Mouse (Mus musculus): ENCODE measurements at regions not wholly inside any gene's neighbourhood (a gene's known extent, or its start where the extent isn't known, plus 50 kb on each side); places are given as distances from the start of the nearest gene placed in this dataset.

DNA sequence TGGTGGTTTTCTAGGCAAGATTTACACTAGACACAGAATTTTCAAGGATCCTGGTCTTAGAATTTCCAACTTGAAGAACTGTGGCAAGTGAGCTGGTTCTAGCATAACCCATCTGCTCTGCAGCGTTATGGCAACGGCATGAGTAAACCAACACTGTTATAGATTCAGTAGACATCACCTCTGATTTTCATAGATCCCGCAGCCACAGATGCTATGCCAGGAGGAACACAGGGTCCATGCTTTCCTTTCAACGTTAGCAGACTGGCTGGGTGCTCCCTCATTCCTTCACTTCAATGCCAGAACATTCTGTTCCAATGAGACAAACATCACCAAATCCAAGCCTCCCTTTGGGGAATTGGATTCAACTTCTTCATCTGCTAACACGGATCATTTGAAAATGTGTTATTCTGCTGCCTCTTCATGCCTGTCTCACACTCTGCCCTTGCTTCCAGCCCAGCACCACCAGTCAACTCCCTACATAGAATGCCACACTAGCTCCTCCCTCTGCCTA is 338.4 kb upstream of the Hs6st1 start:
- Histone ChIP-seq H3K9ac (ENCODE audit: low read depth, poor library complexity, severe bottlenecking) (no peak overlapping the region), H3K4me1 (ENCODE audit: control insufficient read depth, insufficient read depth, low read length) (no peaks in the 10 kb centered on the region), H3K27me3 (ENCODE audit: control insufficient read depth, insufficient read depth, low read length, poor library complexity, severe bottlenecking) (no peaks in the 10 kb centered on the region), H3K27ac (ENCODE audit: insufficient read depth, low read length) (no peak overlapping the region), H3K36me3 (ENCODE audit: control insufficient read depth, insufficient read depth, low read length, poor library complexity, severe bottlenecking) (no peaks in the 10 kb centered on the region), H3K9me3 (replicated peaks; ENCODE audit: control insufficient read depth, insufficient read depth, low read length, poor library complexity, severe bottlenecking) (no peaks in the 10 kb centered on the region), H3K4me3 (ENCODE audit: low read depth, low read length) (no peak overlapping the region)
- TF ChIP-seq CTCF (IDR thresholded peaks at IDR 0.05; ENCODE audit: low read depth, low read length) (no peak), POLR2A (IDR thresholded peaks at IDR 0.05; ENCODE audit: insufficient read depth, low read length) (no peak), EP300 (IDR thresholded peaks at IDR 0.05; ENCODE audit: insufficient read depth, low read depth, low read length) (no peak)

DNA sequence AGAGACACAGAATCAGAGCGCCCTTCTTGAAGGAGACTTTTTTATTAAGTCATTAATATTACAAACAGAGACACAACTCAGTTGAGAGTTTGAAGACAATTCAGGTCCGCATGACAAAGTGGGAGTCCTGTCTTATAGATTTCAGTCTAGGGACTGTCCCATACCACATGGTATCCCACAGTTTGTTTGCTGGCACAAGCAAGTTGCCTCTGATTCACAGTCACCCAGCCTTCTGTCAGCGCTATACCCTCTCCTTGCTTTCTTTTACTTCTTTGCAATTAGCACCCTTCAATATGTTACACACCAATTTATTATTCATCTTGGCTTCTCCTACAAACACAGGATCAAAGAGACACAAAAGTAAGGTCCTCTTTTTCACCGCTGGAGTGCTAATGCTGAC is 337.9 kb upstream of the Hs6st1 start:
- Histone ChIP-seq H3K36me3 (ENCODE audit: control insufficient read depth, insufficient read depth, low read length, poor library complexity, severe bottlenecking) (no peaks in the 10 kb centered on the region), H3K9ac (ENCODE audit: low read depth, poor library complexity, severe bottlenecking) (no peak overlapping the region), H3K4me1 (ENCODE audit: control insufficient read depth, insufficient read depth, low read length) (no peaks in the 10 kb centered on the region), H3K9me3 (replicated peaks; ENCODE audit: control insufficient read depth, insufficient read depth, low read length, poor library complexity, severe bottlenecking) (no peaks in the 10 kb centered on the region), H3K27me3 (ENCODE audit: control insufficient read depth, insufficient read depth, low read length, poor library complexity, severe bottlenecking) (no peaks in the 10 kb centered on the region), H3K4me3 (ENCODE audit: low read depth, low read length) (no peak overlapping the region), H3K27ac (ENCODE audit: insufficient read depth, low read length) (no peak overlapping the region)
- no peak for TF ChIP-seq POLR2A (IDR thresholded peaks at IDR 0.05; ENCODE audit: insufficient read depth, low read length)
- TF ChIP-seq CTCF (IDR thresholded peaks at IDR 0.05; ENCODE audit: low read depth, low read length) = no peak

DNA sequence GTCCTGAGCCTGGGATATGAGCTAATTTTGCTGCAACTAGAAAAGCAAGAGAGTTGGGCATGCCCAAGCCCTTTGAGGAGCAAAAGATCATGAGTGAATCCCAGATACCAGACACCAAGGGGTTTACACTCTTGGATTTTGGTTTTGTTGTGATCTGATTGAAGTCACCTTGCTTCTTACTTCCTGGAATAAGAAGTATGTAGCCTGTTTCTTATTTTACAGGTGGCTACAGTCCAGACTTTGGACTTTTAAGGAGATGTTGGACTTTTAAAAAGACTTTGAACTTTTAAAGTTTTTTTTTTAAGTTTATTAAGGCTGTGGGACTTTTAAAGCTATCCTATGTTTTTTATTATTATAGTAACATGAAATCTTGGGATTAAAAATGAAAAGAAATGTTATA is 332.0 kb upstream of the Hs6st1 start:
- Histone ChIP-seq H3K27me3 (ENCODE audit: control insufficient read depth, insufficient read depth, low read length, poor library complexity, severe bottlenecking) (no peaks in the 10 kb centered on the region), H3K4me3 (ENCODE audit: low read depth, low read length) (no peak overlapping the region)

DNA sequence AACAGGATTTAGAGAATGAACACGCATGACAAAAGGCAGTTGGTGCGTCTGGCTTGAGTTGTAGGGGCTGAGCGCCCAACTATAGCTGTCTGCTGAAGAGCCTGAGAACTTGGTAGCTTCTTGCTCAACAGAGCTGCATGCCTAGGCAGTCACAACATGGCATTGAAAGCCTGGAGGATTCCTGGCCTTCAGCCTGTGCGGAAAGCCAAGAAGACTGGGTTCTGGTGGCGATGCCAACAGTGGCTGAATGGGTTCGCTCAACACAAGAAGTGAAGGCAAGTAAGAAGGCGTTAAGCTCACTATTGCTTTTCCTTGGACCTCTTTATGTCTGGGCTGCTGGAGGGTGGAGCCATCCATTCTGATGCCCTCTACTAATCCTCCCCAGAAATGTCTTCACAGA is 318.6 kb upstream of the Hs6st1 start:
- no peak overlapping the region for H3K27ac ChIP-seq (ENCODE audit: insufficient read depth, low read length)
- TF ChIP-seq CTCF (IDR thresholded peaks at IDR 0.05; ENCODE audit: low read depth, low read length) = no peak
- no peak for TF ChIP-seq EP300 (IDR thresholded peaks at IDR 0.05; ENCODE audit: insufficient read depth, low read depth, low read length)
- TF ChIP-seq POLR2A (IDR thresholded peaks at IDR 0.05; ENCODE audit: insufficient read depth, low read length) = no peak

More for the DNA sequence above, 332.0 kb upstream of the Hs6st1 start:
- Histone ChIP-seq H3K4me1 (ENCODE audit: control insufficient read depth, insufficient read depth, low read length) (no peaks in the 10 kb centered on the region), H3K27ac (ENCODE audit: insufficient read depth, low read length) (no peak overlapping the region), H3K9me3 (replicated peaks; ENCODE audit: control insufficient read depth, insufficient read depth, low read length, poor library complexity, severe bottlenecking) (no peaks in the 10 kb centered on the region), H3K9ac (ENCODE audit: low read depth, poor library complexity, severe bottlenecking) (no peak overlapping the region), H3K36me3 (ENCODE audit: control insufficient read depth, insufficient read depth, low read length, poor library complexity, severe bottlenecking) (no peaks in the 10 kb centered on the region)
- TF ChIP-seq EP300 (IDR thresholded peaks at IDR 0.05; ENCODE audit: insufficient read depth, low read depth, low read length) (no peak), POLR2A (IDR thresholded peaks at IDR 0.05; ENCODE audit: insufficient read depth, low read length) (no peak)

DNA sequence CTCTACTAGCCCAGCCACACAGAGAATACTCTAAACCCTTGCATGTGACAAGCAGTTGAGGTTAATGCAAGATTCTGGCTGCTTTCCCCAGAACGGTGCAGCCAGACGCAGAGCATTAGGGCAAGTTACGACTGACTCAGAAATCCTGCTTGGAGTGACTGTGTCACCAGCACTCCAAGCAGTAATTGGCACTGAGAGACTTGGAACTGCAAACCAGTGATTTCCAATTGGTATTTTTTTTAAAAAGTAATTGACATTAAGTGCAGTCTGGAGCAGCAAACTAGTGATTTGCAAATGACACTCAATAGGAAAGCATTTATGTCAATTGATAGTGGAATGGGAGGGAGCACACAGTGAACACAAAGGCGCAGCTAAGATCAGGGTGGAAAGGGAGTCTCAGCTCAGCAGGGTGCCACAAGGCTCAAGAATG is 318.1 kb upstream of the Hs6st1 start:
- H3K9ac ChIP-seq (ENCODE audit: low read depth, poor library complexity, severe bottlenecking) = no peak overlapping the region
- H3K27me3 ChIP-seq (ENCODE audit: control insufficient read depth, insufficient read depth, low read length, poor library complexity, severe bottlenecking) = peaks cover 2% of the 10 kb centered on the region; the same call in 1 of the 2 replicates
- H3K36me3 ChIP-seq (ENCODE audit: control insufficient read depth, insufficient read depth, low read length, poor library complexity, severe bottlenecking) = no peaks in the 10 kb centered on the region
- TF ChIP-seq CTCF (IDR thresholded peaks at IDR 0.05; ENCODE audit: low read depth, low read length) (no peak), EP300 (IDR thresholded peaks at IDR 0.05; ENCODE audit: insufficient read depth, low read depth, low read length) (no peak), POLR2A (IDR thresholded peaks at IDR 0.05; ENCODE audit: insufficient read depth, low read length) (no peak)
- no peaks in the 10 kb centered on the region for H3K9me3 ChIP-seq (replicated peaks; ENCODE audit: control insufficient read depth, insufficient read depth, low read length, poor library complexity, severe bottlenecking)
- peaks cover 6% of the 10 kb centered on the region for H3K4me1 ChIP-seq (ENCODE audit: control insufficient read depth, insufficient read depth, low read length)
- no peak overlapping the region for H3K27ac ChIP-seq (ENCODE audit: insufficient read depth, low read length)
- H3K4me3 ChIP-seq (ENCODE audit: low read depth, low read length) = no peak overlapping the region

More for the DNA sequence above, 318.6 kb upstream of the Hs6st1 start:
- Histone ChIP-seq H3K9ac (ENCODE audit: low read depth, poor library complexity, severe bottlenecking) (no peak overlapping the region), H3K27me3 (ENCODE audit: control insufficient read depth, insufficient read depth, low read length, poor library complexity, severe bottlenecking) (no peaks in the 10 kb centered on the region), H3K9me3 (replicated peaks; ENCODE audit: control insufficient read depth, insufficient read depth, low read length, poor library complexity, severe bottlenecking) (no peaks in the 10 kb centered on the region), H3K4me1 (ENCODE audit: control insufficient read depth, insufficient read depth, low read length) (peaks cover 6% of the 10 kb centered on the region), H3K4me3 (ENCODE audit: low read depth, low read length) (no peak overlapping the region), H3K36me3 (ENCODE audit: control insufficient read depth, insufficient read depth, low read length, poor library complexity, severe bottlenecking) (no peaks in the 10 kb centered on the region)

DNA sequence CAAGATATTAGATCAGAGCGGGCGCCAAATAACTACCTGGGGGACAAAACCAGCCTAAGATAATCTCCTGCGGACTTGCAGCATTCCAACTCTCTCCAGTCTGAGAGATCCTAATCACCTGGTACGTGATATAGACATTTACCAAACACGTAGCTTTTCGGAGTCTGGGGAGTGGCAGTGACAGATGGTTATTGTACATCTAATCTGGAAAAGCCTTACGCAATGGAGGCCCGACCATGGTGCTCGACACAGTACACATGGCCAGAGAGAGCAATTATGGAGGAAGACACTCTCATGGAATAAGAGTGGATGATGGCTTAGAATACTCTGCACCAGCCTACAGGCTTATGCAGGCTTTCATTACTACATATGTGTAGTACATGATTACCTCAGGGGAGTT is 315.6 kb upstream of the Hs6st1 start:
- H3K27me3 ChIP-seq (ENCODE audit: control insufficient read depth, insufficient read depth, low read length, poor library complexity, severe bottlenecking) = peaks cover 2% of the 10 kb centered on the region; the same call in 1 of the 2 replicates
- peaks cover 6% of the 10 kb centered on the region for H3K4me1 ChIP-seq (ENCODE audit: control insufficient read depth, insufficient read depth, low read length)
- H3K36me3 ChIP-seq (ENCODE audit: control insufficient read depth, insufficient read depth, low read length, poor library complexity, severe bottlenecking) = no peaks in the 10 kb centered on the region
- H3K9me3 ChIP-seq (replicated peaks; ENCODE audit: control insufficient read depth, insufficient read depth, low read length, poor library complexity, severe bottlenecking) = no peaks in the 10 kb centered on the region
- no peak overlapping the region for H3K27ac ChIP-seq (ENCODE audit: insufficient read depth, low read length)
- no peak for TF ChIP-seq CTCF (IDR thresholded peaks at IDR 0.05; ENCODE audit: low read depth, low read length)
- TF ChIP-seq POLR2A (IDR thresholded peaks at IDR 0.05; ENCODE audit: insufficient read depth, low read length) = no peak
- TF ChIP-seq EP300 (IDR thresholded peaks at IDR 0.05; ENCODE audit: insufficient read depth, low read depth, low read length) = no peak
- H3K9ac ChIP-seq (ENCODE audit: low read depth, poor library complexity, severe bottlenecking) = no peak overlapping the region
- H3K4me3 ChIP-seq (ENCODE audit: low read depth, low read length) = no peak overlapping the region

Measured in ES-Bruce4 (cell line).